Mouse (Mus musculus) myocyte (in vitro differentiated cells): ENCODE data around the gene Eya3.

ENCODE experiments used
- MYOG ChIP-seq, 3 experiments: IDR thresholded peaks; one replicate each; pipeline ENCODE4 v1.6.1; 2011; ENCODE audit warnings: control low read depth in 2 of 3, low read depth in 2 of 3, mild to moderate bottlenecking in 2 of 3; ENCODE audit not compliant: insufficient read length in 2 of 3, control insufficient read depth in 1 of 3, insufficient read depth in 1 of 3
- POLR2A ChIP-seq: IDR thresholded peaks from one replicate; pipeline ENCODE4 v1.6.1; 2011; ENCODE audit warnings: low read depth, mild to moderate bottlenecking, control low read depth, moderate library complexity; ENCODE audit not compliant: insufficient read length
- TCF12 ChIP-seq: IDR thresholded peaks from one replicate; pipeline ENCODE4 v1.6.1; 2011; ENCODE audit warnings: mild to moderate bottlenecking, control low read depth; ENCODE audit not compliant: poor library complexity, insufficient read depth, severe bottlenecking

- TF ChIP-seq TCF12 = no peak
- no peak for TF ChIP-seq POLR2A
- no peak for TF ChIP-seq MYOG (IDR thresholded peaks at IDR 0.05; ENCODE audit: control insufficient read depth in 1 of 3, insufficient read depth in 1 of 3, insufficient read length in 2 of 3, low read depth in 2 of 3)
These were observed 79.5 kb downstream of the Eya3 start for GRCm38 (mm10) chr4:132718251-132718650.
